In the genomic region with DNA sequence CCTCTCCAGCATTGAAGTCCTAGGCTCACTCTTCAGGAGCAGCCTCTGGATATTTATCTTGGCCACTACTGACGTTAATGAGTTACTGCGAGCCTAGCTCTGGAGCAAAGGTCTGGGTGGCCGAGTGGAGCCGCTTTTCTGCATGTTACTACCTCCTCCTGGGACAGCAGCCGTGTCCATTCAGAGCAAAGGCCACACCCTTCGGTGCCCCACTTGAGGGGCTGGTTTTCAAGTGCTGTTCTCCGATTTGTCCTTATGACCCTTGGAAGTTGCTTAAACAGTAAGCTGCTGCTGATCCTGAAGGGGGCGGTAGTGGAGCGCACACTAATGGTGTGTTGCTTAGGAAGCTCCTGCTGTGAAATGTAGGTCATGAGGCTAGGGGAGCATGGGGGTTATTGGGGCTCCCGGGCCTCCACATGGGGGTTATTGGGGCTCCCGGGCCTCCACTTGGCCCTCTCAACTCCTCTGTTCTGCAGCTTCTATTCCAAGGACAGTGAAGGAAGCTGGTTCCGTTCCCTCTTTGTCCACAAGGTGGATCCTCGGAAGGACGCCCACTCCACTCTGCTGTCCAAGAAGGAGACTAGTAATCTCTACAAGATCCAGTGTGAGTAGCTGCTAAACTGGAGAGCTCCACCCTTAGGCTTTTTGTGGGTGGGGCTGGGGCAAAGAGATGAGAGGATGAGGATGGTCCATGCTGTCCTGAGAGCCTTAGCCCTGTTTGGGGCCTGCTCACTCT, we compare ENCODE assay signal across 1 mouse cellular context.
TF ChIP-seq lines count a peak whose summit lies in the region.

No protein-coding gene starts in this region.

TF ChIP-seq in CH12.LX, 34 proteins besides CTCF, POLR2A, EP300 and RAD21 (continued from another document):
- TF ChIP-seq MAFK (IDR thresholded peaks at IDR 0.05; ENCODE audit: insufficient replicate concordance, low read length) (no peak), BHLHE40 (IDR thresholded peaks at IDR 0.05; ENCODE audit: low read depth, low read length) (0 out of 2 replicates have a peak, but pooled peaks have one; percentile 42), SIN3A (IDR thresholded peaks at IDR 0.05; ENCODE audit: low read length) (peak; percentile 32; the same call in 1 of the 2 replicates), MAZ (IDR thresholded peaks at IDR 0.05; ENCODE audit: low read depth, low read length) (peak; percentile 70), MEF2A (IDR thresholded peaks at IDR 0.05; ENCODE audit: borderline replicate concordance, low read depth, low read length) (peak; percentile 50; the same call in 1 of the 2 replicates), UBTF (IDR thresholded peaks at IDR 0.05; ENCODE audit: low read depth, low read length) (no peak), NELFE (IDR thresholded peaks at IDR 0.05; ENCODE audit: low read depth, low read length) (peak; percentile 58; the same call in 1 of the 2 replicates), MYC (IDR thresholded peaks at IDR 0.05; ENCODE audit: low read depth, low read length) (peak; percentile 51; the same call in 1 of the 2 replicates), JUND (conservative IDR thresholded peaks at IDR 0.05; ENCODE audit: low read depth, low read length) (no peak), NRF1 (IDR thresholded peaks at IDR 0.05; ENCODE audit: low read depth, low read length) (0 out of 2 replicates have a peak, but pooled peaks have one; percentile 20), ZNF384 (IDR thresholded peaks at IDR 0.05; ENCODE audit: low read depth, low read length) (no peak), MXI1 (IDR thresholded peaks at IDR 0.05; ENCODE audit: low read depth, low read length) (peak; percentile 79), KAT2A (IDR thresholded peaks at IDR 0.05; ENCODE audit: insufficient replicate concordance, low read length) (peak; percentile 60; the same call in 1 of the 2 replicates), RCOR1 (conservative IDR thresholded peaks at IDR 0.05; ENCODE audit: low read depth, low read length) (no peak), TBP (conservative IDR thresholded peaks at IDR 0.05; ENCODE audit: low read depth, low read length) (no peak; the same call in 1 of the 2 replicates), MAX (IDR thresholded peaks at IDR 0.05; ENCODE audit: low read length) (peak; percentile 55)
